Mouse (Mus musculus) retina, postnatal 1 day (tissue): ENCODE results near the gene Scaf8.
A peak's percentile ranks its signal among the peaks of the same experiment; 100 is the strongest.
"Not testable (repeated sequence)": the region's sequence is repeated elsewhere in the genome, so short reads cannot be mapped to it uniquely, and the experiment has no call there.

ENCODE experiments used
- DNase-seq: peaks from one replicate; pipeline ENCODE4 v3.0.0-alpha.2; 2012

Scaf8 gene

GRCm38 (mm10) chr17:3120949-3121348, 6.2 kb downstream of the Scaf8 start:
- DNase-seq = not testable (repeated sequence)

- not testable (repeated sequence) for DNase-seq
Observed at GRCm38 (mm10) chr17:3123581-3123980, 8.8 kb downstream of the Scaf8 start.

DNA sequence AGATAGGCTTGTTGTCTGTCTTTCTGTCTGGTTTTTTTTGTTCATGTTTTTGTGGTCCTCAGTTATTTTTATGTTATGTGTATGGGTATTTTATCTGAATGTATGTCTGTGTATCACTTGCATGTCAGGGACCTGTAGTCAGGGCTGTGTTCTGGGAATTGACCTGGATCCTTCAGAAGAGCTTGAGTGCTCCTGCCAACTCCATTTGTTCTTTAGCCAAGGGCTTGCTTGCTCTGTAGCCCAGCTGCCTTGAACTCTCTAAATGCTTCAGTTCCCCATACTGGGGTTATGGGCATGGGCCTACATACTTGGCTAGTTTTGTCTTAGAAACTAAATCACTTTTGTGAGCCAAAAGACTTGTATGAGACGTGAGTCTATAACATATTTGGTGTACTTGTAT, 13.9 kb downstream of the Scaf8 start:
- DNase-seq = no peak

GRCm38 (mm10) chr17:3129791-3130190, 15.0 kb downstream of the Scaf8 start:
- no peak for DNase-seq

- no peak for DNase-seq
Observed at GRCm38 (mm10) chr17:3135346-3135745, 20.6 kb downstream of the Scaf8 start.

DNA sequence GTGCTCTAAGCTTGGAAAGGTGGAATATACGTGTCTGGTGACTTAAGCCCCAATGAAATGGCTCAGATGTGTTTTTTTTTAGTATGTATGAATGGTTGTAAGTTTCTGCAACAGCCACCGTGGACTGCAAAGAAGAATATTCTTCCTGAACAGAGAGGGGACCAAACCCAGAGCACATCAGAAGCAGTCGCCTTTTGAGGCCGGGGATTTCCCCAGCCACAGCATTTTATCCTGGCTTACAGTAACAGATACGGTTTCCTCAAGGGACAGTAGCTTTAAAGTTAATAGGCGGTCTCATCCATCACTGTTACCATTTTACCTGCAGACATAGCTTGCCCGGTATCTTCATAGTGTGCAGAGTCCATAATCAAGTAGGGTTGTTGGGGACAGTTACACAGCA, 21.4 kb downstream of the Scaf8 start:
- no peak for DNase-seq

DNA sequence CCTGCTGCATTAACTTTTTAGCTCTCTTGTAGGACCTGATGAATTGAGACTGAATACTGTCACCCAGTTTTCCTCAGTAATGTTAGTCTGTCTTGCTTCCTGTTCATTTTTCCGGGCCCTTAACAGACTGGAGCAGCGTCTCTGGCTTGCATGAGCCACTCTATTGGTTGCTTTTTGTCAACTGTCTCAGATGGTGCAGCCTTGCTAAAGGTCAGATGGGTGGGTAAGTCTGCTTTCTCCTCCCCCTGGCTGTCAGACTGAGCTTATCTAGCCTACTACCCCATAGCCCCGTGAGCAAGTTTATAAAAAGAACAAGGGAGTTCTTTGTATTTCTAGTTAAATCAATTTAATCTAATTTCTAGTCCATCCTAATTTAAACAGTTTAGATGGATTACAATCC, 23.6 kb downstream of the Scaf8 start:
- DNase-seq = peak; percentile 2

DNA sequence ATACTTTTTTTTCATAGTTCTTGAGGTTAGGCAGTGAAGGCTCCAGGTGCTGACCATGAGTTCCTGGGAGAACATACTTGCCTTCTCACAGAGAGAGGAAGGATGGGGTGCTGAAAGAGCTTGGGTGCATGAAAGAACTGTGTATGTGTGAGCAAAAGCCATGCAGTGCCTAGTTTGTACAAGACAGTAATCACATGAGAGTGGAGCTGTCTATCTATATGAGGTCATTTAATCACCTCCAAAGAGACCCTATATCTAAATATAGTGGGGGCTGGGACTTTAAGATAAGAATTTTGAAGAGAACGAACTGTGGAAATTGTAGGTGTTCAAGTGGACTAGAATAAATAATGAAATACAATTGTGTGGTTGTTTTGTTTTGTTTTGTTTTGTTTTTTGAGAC, 25.3 kb downstream of the Scaf8 start:
- DNase-seq = no peak

GRCm38 (mm10) chr17:3148853-3149252, 34.1 kb downstream of the Scaf8 start:
- no peak for DNase-seq

- no peak for DNase-seq
Observed at GRCm38 (mm10) chr17:3149541-3149940, 34.8 kb downstream of the Scaf8 start.

- not testable (repeated sequence) for DNase-seq
Observed at GRCm38 (mm10) chr17:3150701-3151100, 35.9 kb downstream of the Scaf8 start.

- DNase-seq = no peak
Observed at GRCm38 (mm10) chr17:3151181-3151580, 36.4 kb downstream of the Scaf8 start.

- DNase-seq = not testable (repeated sequence)
Observed at GRCm38 (mm10) chr17:3156176-3156575, 41.4 kb downstream of the Scaf8 start.

GRCm38 (mm10) chr17:3157016-3157415, 42.2 kb downstream of the Scaf8 start:
- DNase-seq = no peak

GRCm38 (mm10) chr17:3162905-3163304, 48.1 kb downstream of the Scaf8 start:
- DNase-seq = no peak

DNA sequence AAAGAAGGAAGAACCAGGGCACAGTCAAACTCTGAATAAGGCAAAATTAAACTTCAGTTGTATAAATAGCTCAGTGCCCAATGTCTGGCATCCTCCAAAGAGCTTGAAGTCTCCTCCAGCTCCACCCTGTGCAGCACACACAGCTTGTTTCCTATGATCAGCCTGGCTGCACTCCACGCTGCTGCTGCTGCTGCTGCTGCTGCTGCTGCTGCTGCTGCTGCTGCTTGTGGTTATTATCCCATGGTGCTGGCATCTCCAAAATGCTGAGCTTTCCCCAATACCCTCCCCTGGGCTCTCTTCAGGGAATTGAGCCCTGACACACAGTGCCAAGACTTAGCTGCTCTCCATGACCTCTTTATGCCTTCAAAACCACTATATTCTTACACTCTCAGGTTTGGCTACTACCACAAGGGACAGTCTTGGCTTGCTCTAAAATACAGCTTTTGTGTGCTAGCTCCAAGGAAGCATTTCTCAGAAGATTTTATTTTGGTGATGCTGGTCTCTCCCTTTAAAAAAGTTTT, 65.7 kb downstream of the Scaf8 start:
- DNase-seq = not testable (repeated sequence)

GRCm38 (mm10) chr17:3195483-3195882, 80.7 kb downstream of the Scaf8 start:
- DNase-seq = not testable (repeated sequence)

DNA sequence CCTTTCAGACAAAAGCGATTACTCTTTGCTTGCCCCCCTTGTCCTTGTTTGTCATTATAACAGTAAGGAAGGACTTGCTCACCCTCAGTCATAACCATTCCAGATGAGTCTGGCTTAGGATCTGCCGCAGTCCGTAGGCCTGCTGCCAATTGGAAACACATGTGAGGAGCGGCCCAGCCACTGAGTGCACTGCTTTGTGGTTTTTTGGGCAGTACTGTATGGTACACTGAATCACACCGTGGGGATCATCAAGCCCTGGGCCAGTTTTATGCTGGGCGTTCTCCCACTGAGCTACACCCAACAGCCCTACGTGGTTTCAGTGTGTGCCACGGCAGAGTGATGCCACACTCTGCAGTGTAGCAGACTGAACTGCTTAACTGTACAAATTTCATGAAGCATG, 85.6 kb downstream of the Scaf8 start:
- DNase-seq = no peak

- DNase-seq = no peak
Observed at GRCm38 (mm10) chr17:3203916-3204315, 89.1 kb downstream of the Scaf8 start.

- no peak for DNase-seq
Observed at GRCm38 (mm10) chr17:3204826-3205405, 90.1 kb downstream of the Scaf8 start.

- no peak for DNase-seq
Observed at GRCm38 (mm10) chr17:3206527-3207398, 92.0 kb downstream of the Scaf8 start.

- DNase-seq = no peak
Observed at GRCm38 (mm10) chr17:3207529-3208240, 92.9 kb downstream of the Scaf8 start.

DNA sequence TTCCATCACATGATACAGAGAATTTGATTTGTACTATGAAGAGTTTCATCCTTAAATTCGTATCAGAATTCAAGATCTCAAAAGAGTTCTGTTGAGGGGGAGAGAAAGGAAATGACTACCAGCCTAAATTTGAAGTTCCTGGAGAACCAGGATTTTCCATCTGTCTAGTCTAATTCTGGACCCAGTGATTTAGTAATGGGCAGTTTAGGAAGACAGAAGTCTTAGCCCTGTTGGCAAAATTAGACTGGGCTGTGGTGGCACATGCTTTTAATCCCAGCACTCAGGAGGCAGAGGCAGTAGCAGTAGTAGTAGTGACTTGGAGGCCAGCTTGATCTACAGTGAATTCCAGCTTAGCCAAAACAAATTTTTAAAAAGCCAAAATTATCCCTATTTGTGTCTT, 93.7 kb downstream of the Scaf8 start:
- no peak for DNase-seq

- DNase-seq = no peak
Observed at GRCm38 (mm10) chr17:3209581-3209980, 94.8 kb downstream of the Scaf8 start.
